Mouse (Mus musculus): Measurements from ENCODE around the gene Mrpl51. TPM values are rescaled to one million over a fixed set of nuclear protein-coding genes. Genes with fewer than 3 reads are reported as not detected.
"Not testable (repeated sequence)": the region's sequence is repeated elsewhere in the genome, so short reads cannot be mapped to it uniquely, and the experiment has no call there.

Gene Mrpl51
- polyA plus RNA-seq, 1 experiment: 132 TPM

- TF ChIP-seq POLR2AphosphoS2 (IDR thresholded peaks at IDR 0.05; ENCODE audit: insufficient read length, low read depth): peak; percentile 67
- not testable (repeated sequence) for H3ac ChIP-seq (ENCODE audit: control insufficient read depth, insufficient read length); H3K27me3 ChIP-seq (ENCODE audit: control insufficient read depth, insufficient read depth, insufficient read length)
- peaks cover 24% of the 10 kb centered on the region for H3K36me3 ChIP-seq (ENCODE audit: control insufficient read depth, insufficient read depth)
- peak overlapping the region; percentile 98 for H3K4me3 ChIP-seq
- peaks cover 24% of the 10 kb centered on the region for H3K79me2 ChIP-seq (ENCODE audit: control insufficient read depth, insufficient read depth)
- H3K4me2 ChIP-seq (ENCODE audit: low read depth): peak overlapping the region; percentile 79
Measured at GRCm38 (mm10) chr6:125162615-125163305, 28.8 kb upstream of the Mrpl51 start.

GRCm38 (mm10) chr6:125163801-125164657 lies 27.6 kb upstream of the Mrpl51 start:
- TF ChIP-seq CEBPB (IDR thresholded peaks at IDR 0.05; ENCODE audit: insufficient read depth, poor library complexity, severe bottlenecking): no peak
- TF ChIP-seq REST (IDR thresholded peaks at IDR 0.05; ENCODE audit: insufficient read depth, insufficient read length): no peak
- TF ChIP-seq USF1 (IDR thresholded peaks at IDR 0.05; ENCODE audit: low read depth): no peak
- TF ChIP-seq MYOD1 (IDR thresholded peaks at IDR 0.05; ENCODE audit: control insufficient read depth in 1 of 3, insufficient read length in 2 of 3, low read depth in 2 of 3): peak in 2 of 3 experiments; percentile 59
- no peak for TF ChIP-seq TCF3 (IDR thresholded peaks at IDR 0.05; ENCODE audit: insufficient read length, low read depth)
- TF ChIP-seq MAX (IDR thresholded peaks at IDR 0.05; ENCODE audit: low read depth): no peak
- TF ChIP-seq MYOG (IDR thresholded peaks at IDR 0.05; ENCODE audit: control insufficient read depth in 1 of 3, insufficient read depth in 1 of 3, insufficient read length in 2 of 3, low read depth in 2 of 3): peak in 1 of 3 experiments; percentile 60
- TF ChIP-seq TCF12 (IDR thresholded peaks at IDR 0.05; ENCODE audit: insufficient read depth, poor library complexity, severe bottlenecking): peak; percentile 15
- peak; percentile 75 for TF ChIP-seq POLR2AphosphoS2 (IDR thresholded peaks at IDR 0.05; ENCODE audit: insufficient read length, low read depth)
- TF ChIP-seq POLR2A (IDR thresholded peaks at IDR 0.05; ENCODE audit: insufficient read length, low read depth): peak; percentile 53
- no peak for TF ChIP-seq SRF (IDR thresholded peaks at IDR 0.05; ENCODE audit: control insufficient read depth, insufficient read length, low read depth)
- no peak for TF ChIP-seq E2F4 (IDR thresholded peaks at IDR 0.05; ENCODE audit: insufficient read depth)
- Histone ChIP-seq H3K36me3 (ENCODE audit: control insufficient read depth, insufficient read depth) (peaks cover 18% of the 10 kb centered on the region), H3K4me3 (peak overlapping the region; percentile 98), H3ac (ENCODE audit: control insufficient read depth, insufficient read length) (peak overlapping the region; percentile 75), H3K27me3 (ENCODE audit: control insufficient read depth, insufficient read depth, insufficient read length) (no peaks in the 10 kb centered on the region), H3K79me2 (ENCODE audit: control insufficient read depth, insufficient read depth) (peaks cover 24% of the 10 kb centered on the region), H3K4me2 (ENCODE audit: low read depth) (peak overlapping the region; percentile 79)

DNA sequence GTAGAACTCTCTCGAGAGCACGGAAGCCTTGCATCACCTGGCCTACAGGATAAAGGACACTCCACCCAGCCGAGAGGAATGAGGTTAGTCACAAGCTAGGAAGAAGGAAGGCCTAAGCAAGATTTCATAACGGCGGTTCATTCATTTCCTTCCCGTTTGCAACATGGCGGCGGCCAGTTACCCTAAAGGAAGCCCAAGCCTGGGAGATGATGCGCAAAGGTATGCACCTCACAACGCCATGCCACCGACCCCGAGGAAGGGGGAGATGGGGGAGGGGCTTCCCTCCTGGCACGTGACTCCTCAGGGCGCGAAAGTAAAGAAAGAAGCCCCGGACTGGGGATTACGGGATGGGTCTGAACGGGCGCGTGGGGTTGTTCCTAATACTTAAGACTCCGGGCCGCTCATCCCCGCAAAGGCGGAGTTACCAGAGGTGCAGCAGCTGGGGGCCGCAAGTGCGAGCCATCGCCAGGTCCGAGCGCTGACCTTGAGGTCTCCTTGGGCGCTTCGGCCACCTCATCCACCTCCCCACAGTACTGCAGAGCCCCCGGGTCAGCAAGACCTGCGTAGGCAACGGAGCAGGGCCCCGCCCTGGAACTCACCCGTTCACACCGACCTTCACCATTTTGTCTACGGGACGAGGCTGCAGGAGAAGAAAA lies 26.8 kb upstream of the Mrpl51 start:
- H3ac ChIP-seq (ENCODE audit: control insufficient read depth, insufficient read length): peak overlapping the region; percentile 75
- H3K36me3 ChIP-seq (ENCODE audit: control insufficient read depth, insufficient read depth): peaks cover 12% of the 10 kb centered on the region

DNA sequence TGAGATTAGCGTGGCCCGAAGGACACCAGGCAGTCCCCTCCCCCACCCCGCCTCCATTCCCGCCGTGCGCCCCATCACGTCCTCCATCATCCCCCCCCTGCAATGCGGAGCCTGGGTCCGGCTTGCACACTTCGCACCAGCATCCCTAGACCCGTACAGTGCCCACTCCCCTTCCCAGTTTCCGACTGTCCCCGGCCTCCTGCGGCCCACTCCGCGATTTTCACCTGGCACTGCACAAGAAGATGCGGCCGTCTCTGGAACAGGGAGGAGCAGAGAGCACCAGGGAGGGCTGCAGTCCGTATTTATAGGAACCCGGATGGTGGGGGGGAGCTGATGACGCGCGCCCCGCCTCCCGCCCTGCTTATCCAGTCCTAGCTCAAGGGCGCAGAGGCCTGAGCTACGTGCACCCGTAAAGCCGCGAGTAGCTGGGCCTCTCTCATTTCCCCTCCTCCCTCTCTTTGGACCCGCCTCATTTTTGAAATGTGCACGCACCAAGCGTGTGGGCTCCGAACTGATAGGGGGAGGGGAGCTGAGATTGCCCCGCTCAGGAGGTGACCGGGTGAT lies 26.2 kb upstream of the Mrpl51 start:
- H3K36me3 ChIP-seq (ENCODE audit: control insufficient read depth, insufficient read depth): peaks cover 6% of the 10 kb centered on the region
- H3ac ChIP-seq (ENCODE audit: control insufficient read depth, insufficient read length): peak overlapping the region; percentile 75
- H3K4me3 ChIP-seq: peak overlapping the region; percentile 98
- H3K4me2 ChIP-seq (ENCODE audit: low read depth): peak overlapping the region; percentile 93
- H3K27me3 ChIP-seq (ENCODE audit: control insufficient read depth, insufficient read depth, insufficient read length): no peaks in the 10 kb centered on the region
- TF ChIP-seq E2F4 (IDR thresholded peaks at IDR 0.05; ENCODE audit: insufficient read depth): peak; percentile 22
- peak; percentile 69 for TF ChIP-seq POLR2A (IDR thresholded peaks at IDR 0.05; ENCODE audit: insufficient read length, low read depth)
- TF ChIP-seq TCF12 (IDR thresholded peaks at IDR 0.05; ENCODE audit: insufficient read depth, poor library complexity, severe bottlenecking): no peak
- peak in 1 of 3 experiments; percentile 0 for TF ChIP-seq MYOD1 (IDR thresholded peaks at IDR 0.05; ENCODE audit: control insufficient read depth in 1 of 3, insufficient read length in 2 of 3, low read depth in 2 of 3)
- peak; percentile 83 for TF ChIP-seq POLR2AphosphoS2 (IDR thresholded peaks at IDR 0.05; ENCODE audit: insufficient read length, low read depth)
- no peak for TF ChIP-seq CEBPB (IDR thresholded peaks at IDR 0.05; ENCODE audit: insufficient read depth, poor library complexity, severe bottlenecking)
- peaks cover 24% of the 10 kb centered on the region for H3K79me2 ChIP-seq (ENCODE audit: control insufficient read depth, insufficient read depth)

More for the DNA sequence above, 26.8 kb upstream of the Mrpl51 start:
- Histone ChIP-seq H3K4me3 (peak overlapping the region; percentile 98), H3K27me3 (ENCODE audit: control insufficient read depth, insufficient read depth, insufficient read length) (no peaks in the 10 kb centered on the region), H3K79me2 (ENCODE audit: control insufficient read depth, insufficient read depth) (peaks cover 24% of the 10 kb centered on the region), H3K4me2 (ENCODE audit: low read depth) (peak overlapping the region; percentile 79)
- TF ChIP-seq CEBPB (IDR thresholded peaks at IDR 0.05; ENCODE audit: insufficient read depth, poor library complexity, severe bottlenecking) (no peak), POLR2AphosphoS2 (IDR thresholded peaks at IDR 0.05; ENCODE audit: insufficient read length, low read depth) (peak; percentile 61), E2F4 (IDR thresholded peaks at IDR 0.05; ENCODE audit: insufficient read depth) (peak; percentile 47), POLR2A (IDR thresholded peaks at IDR 0.05; ENCODE audit: insufficient read length, low read depth) (no peak), MYOG (IDR thresholded peaks at IDR 0.05; ENCODE audit: control insufficient read depth in 1 of 3, insufficient read depth in 1 of 3, insufficient read length in 2 of 3, low read depth in 2 of 3) (no peak), TCF3 (IDR thresholded peaks at IDR 0.05; ENCODE audit: insufficient read length, low read depth) (no peak), MAX (IDR thresholded peaks at IDR 0.05; ENCODE audit: low read depth) (no peak), TCF12 (IDR thresholded peaks at IDR 0.05; ENCODE audit: insufficient read depth, poor library complexity, severe bottlenecking) (no peak), USF1 (IDR thresholded peaks at IDR 0.05; ENCODE audit: low read depth) (peak; percentile 81)

All from myocyte (in vitro differentiated cells).